Mouse (Mus musculus): ENCODE data around the gene Syt16.

GRCm38 (mm10) chr12:74163080-74163479, 165.6 kb downstream of the Syt16 start:
- TF ChIP-seq POLR2A (IDR thresholded peaks at IDR 0.05; ENCODE audit: low read depth, low read length) (no peak), CTCF (IDR thresholded peaks at IDR 0.05; ENCODE audit: borderline replicate concordance, insufficient read depth, low read length) (no peak)

All from embryonic fibroblast, embryonic 13.5 days (primary cell).